Mouse (Mus musculus) activated CD4-positive, CD25-positive, alpha-beta regulatory T cell (primary cell): ENCODE data around the gene Gpr137. TPM values are rescaled to one million over a fixed set of nuclear protein-coding genes. Genes with fewer than 3 reads are reported as not detected.

Experiments
- polyA plus RNA-seq, 2 experiments: library from polyadenylated mRNA; unstranded; fragments of 100-300 nt; shearing (Covaris generic); gene quantifications; one replicate each; pipeline ENCODE4 v1.2.1; 2017

Gene Gpr137
- polyA plus RNA-seq = 10 to 100 TPM in 1 of 2 experiments, 1 to 10 TPM in 1; 9.9 to 16.8 TPM

GRCm38 (mm10) chr19:6942249-6942691, at the start of gene Gpr137:
Gpr137 (minus strand) TSS chr19:6942480.

GRCm38 (mm10) chr19:6987061-6987903, 45.0 kb upstream of the Gpr137 start, which contains the start of gene Vegfb:
Vegfb (minus strand) TSS chr19:6987651.

GRCm38 (mm10) chr19:6980381-6981093, 38.3 kb upstream of the Gpr137 start, which contains the start of gene Fkbp2:
Fkbp2 (minus strand) TSS chr19:6980501.

GRCm38 (mm10) chr19:6975537-6976521, 33.5 kb upstream of the Gpr137 start, which contains the start of gene Plcb3:
Plcb3 (minus strand) TSS chr19:6976470.

GRCm38 (mm10) chr19:6974211-6975205, 32.2 kb upstream of the Gpr137 start, which contains the start of gene Ppp1r14b:
Ppp1r14b (plus strand) TSS chr19:6974968.

GRCm38 (mm10) chr19:6941372-6942248, 670 bp downstream of the Gpr137 start, which contains the start of gene Bad:
Bad (plus strand) TSS chr19:6941861.

GRCm38 (mm10) chr19:6934195-6934977, 7.9 kb downstream of the Gpr137 start, which contains the start of gene Kcnk4:
Kcnk4 (minus strand) TSS chr19:6934515.

GRCm38 (mm10) chr19:6925307-6925573, 17.0 kb downstream of the Gpr137 start, which contains the start of gene Catsperz:
Catsperz (minus strand) TSS chr19:6925380.

GRCm38 (mm10) chr19:6921647-6922567, 20.4 kb downstream of the Gpr137 start, which contains the start of gene Esrra:
Esrra (minus strand) TSS chr19:6921813.

GRCm38 (mm10) chr19:6909507-6910289, 32.6 kb downstream of the Gpr137 start, which contains the start of the genes Trmt112 and Prdx5:
Trmt112 (plus strand) TSS chr19:6909698.
Prdx5 (minus strand) TSS chr19:6910106.

Other genes starting within 250 kb of the Gpr137 start
- gene Rps6ka4, start 101.8 kb downstream of the Gpr137 start, polyA plus RNA-seq = 10 to 100 TPM; 32.1 to 47.3 TPM
- gene Ccdc88b, start 84.3 kb downstream of the Gpr137 start, polyA plus RNA-seq = 10 to 100 TPM; 30.5 to 40.5 TPM
- 100 to 1,000 TPM; 129 to 191 TPM for gene Trmt112, start 32.8 kb downstream of the Gpr137 start, polyA plus RNA-seq
- gene Prdx5, start 32.4 kb downstream of the Gpr137 start, polyA plus RNA-seq = 100 to 1,000 TPM; 217 to 252 TPM
- gene Esrra, start 20.7 kb downstream of the Gpr137 start, polyA plus RNA-seq = 10 to 100 TPM; 23.4 to 32.9 TPM
- under 1 TPM in 1 of 2 experiments, not detected in 1; 0.33 TPM for gene Catsperz, start 17.1 kb downstream of the Gpr137 start, polyA plus RNA-seq
- under 1 TPM in 1 of 2 experiments, not detected in 1; 0.69 TPM for gene Kcnk4, start 8.0 kb downstream of the Gpr137 start, polyA plus RNA-seq
- gene Bad, start 619 bp downstream of the Gpr137 start, polyA plus RNA-seq = 10 to 100 TPM; 42.6 to 47.0 TPM
- gene Ppp1r14b, start 32.5 kb upstream of the Gpr137 start, polyA plus RNA-seq = 100 to 1,000 TPM; 131 to 187 TPM
- gene Plcb3, start 34.0 kb upstream of the Gpr137 start, polyA plus RNA-seq = 10 to 100 TPM; 13.2 to 40.9 TPM
- 10 to 100 TPM; 38.9 to 52.9 TPM for gene Fkbp2, start 38.0 kb upstream of the Gpr137 start, polyA plus RNA-seq
- gene Vegfb, start 45.2 kb upstream of the Gpr137 start, polyA plus RNA-seq = 1 to 10 TPM; 6.6 to 6.7 TPM
- gene Dnajc4, start 50.1 kb upstream of the Gpr137 start, polyA plus RNA-seq = 10 to 100 TPM; 39.0 to 42.5 TPM
- 10 to 100 TPM; 22.2 to 30.1 TPM for gene Nudt22, start 53.6 kb upstream of the Gpr137 start, polyA plus RNA-seq
- gene Trpt1, start 53.7 kb upstream of the Gpr137 start, polyA plus RNA-seq = 1 to 10 TPM; 5.4 to 5.7 TPM
- 100 to 1,000 TPM; 317 to 350 TPM for gene Fermt3, start 77.0 kb upstream of the Gpr137 start, polyA plus RNA-seq
- 100 to 1,000 TPM; 136 to 151 TPM for gene Stip1, start 97.5 kb upstream of the Gpr137 start, polyA plus RNA-seq
- gene Macrod1, start 114.3 kb upstream of the Gpr137 start, polyA plus RNA-seq = 10 to 100 TPM in 1 of 2 experiments, 1 to 10 TPM in 1; 9.7 to 21.0 TPM
- not detected for gene Flrt1, start 163.2 kb upstream of the Gpr137 start, polyA plus RNA-seq